ENCODE assay signal across 15 mouse cellular contexts in genomic region chr1:193325891-193326290, GRCm38 (mm10). TPM values are rescaled to one million over a fixed set of nuclear protein-coding genes. Genes with fewer than 3 reads are reported as not detected.
"Had no signal": no experiment of that assay in that cellular context is flagged by ENCODE, and none has a peak within 500 bp of the region (broad histone marks: within the 10 kb centered on the region; RNA-seq: fewer than 3 reads in every experiment).

No protein-coding gene starts in this region.

- H3K4me1 ChIP-seq: stomach, embryonic 15.5 days had no signal

- ATAC-seq: inflammation-experienced regulatory T-cells, adult 6 months; midbrain, embryonic 15.5 days had no signal

- H3K4me2 ChIP-seq: midbrain, embryonic 12.5 days; midbrain, embryonic 15.5 days; neural tube, embryonic 13.5 days; stomach, embryonic 15.5 days had no signal

- H3K36me3 ChIP-seq: midbrain, embryonic 12.5 days; midbrain, embryonic 15.5 days; neural tube, embryonic 13.5 days; stomach, embryonic 15.5 days had no signal

- H3K27ac ChIP-seq: left cerebral cortex, adult 2 months; liver, embryonic 14.5 days; midbrain, embryonic 12.5 days; midbrain, embryonic 15.5 days; neural tube, embryonic 13.5 days; stomach, embryonic 15.5 days had no signal

- H3K9me3 ChIP-seq: midbrain, embryonic 12.5 days; midbrain, embryonic 15.5 days; neural tube, embryonic 13.5 days; stomach, embryonic 15.5 days had no signal

- H3K9ac ChIP-seq: liver, embryonic 14.5 days; midbrain, embryonic 12.5 days; midbrain, embryonic 15.5 days; neural tube, embryonic 13.5 days; stomach, embryonic 15.5 days had no signal

- H3K4me3 ChIP-seq: left cerebral cortex, adult 2 months; midbrain, embryonic 12.5 days; midbrain, embryonic 15.5 days; myocyte; neural tube, embryonic 13.5 days; stomach, embryonic 15.5 days had no signal

- DNase-seq: layer of hippocampus, postnatal 36 days; lung, adult 2 months; lung, postnatal 14 days; retina, postnatal 1 day; right cerebral cortex, postnatal 25 days; spleen, adult 18-20 months; thymus, postnatal 36 days had no signal

- H3K27me3 ChIP-seq: midbrain, embryonic 15.5 days; neural tube, embryonic 13.5 days; stomach, embryonic 15.5 days had no signal

RNA-seq across cellular contexts. Expression of gene Camk1g, which starts 44.2 kb away (rescaled TPM):
- polyA plus RNA-seq: inflammation-experienced regulatory T-cells, adult 6 months had no signal
